Mouse (Mus musculus): ENCODE measurements around the gene P2rx6. TPM values are rescaled to one million over a fixed set of nuclear protein-coding genes. Genes with fewer than 3 reads are reported as not detected.
A peak's percentile ranks its signal among the peaks of the same experiment; 100 is the strongest.
"Not testable (repeated sequence)": the region's sequence is repeated elsewhere in the genome, so short reads cannot be mapped to it uniquely, and the experiment has no call there.

P2rx6 gene
- polyA plus RNA-seq, 1 experiment, result 1.4 TPM

DNA sequence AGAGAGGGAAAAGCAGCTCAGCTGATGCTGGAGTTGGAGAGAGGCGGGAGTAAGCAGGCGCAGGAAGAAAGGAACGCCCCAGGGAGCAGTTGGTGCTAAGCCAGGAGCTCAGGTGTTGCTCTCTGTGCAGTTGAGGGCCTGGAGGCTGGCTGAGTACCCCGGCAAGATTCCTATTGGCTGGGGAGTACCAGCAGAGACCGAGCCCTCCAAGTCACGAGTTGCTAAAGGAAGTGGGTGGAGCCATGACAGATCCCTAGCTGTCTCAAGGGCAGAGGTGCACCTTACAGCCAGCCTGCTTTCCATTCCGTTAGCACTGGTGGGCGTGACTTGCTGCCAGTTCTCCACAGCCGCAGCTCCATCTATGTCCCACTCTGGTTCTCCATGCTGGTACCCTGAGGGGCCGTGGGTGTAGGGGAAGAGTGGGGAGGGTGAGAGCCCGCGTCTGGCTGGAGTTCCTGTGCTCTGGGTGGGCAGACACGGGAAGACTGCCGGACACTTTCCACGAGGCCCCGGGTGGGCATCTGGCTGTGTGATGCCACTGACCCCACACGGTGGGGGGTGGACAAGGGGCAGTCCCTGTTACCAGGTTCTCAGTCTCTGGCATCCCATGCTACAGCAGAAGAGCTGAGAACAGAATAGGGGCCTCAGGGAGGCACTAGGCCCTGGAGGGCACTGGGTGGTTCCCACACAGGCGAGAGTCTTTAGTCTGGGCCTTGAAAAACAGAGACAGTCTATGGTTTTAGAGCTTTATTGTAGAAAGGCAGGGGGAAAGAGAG is 7.6 kb upstream of the P2rx6 start:
- peak overlapping the region; percentile 35 for H3K4me3 ChIP-seq (ENCODE audit: low read depth, low read length)
- no peaks in the 10 kb centered on the region for H3K36me3 ChIP-seq (ENCODE audit: control insufficient read depth, insufficient read depth, low read length)
- H3K27me3 ChIP-seq (ENCODE audit: control insufficient read depth, insufficient read depth, low read length), result no peaks in the 10 kb centered on the region
- H3K4me1 ChIP-seq (ENCODE audit: control insufficient read depth, insufficient read depth, insufficient read length, low read length), result peaks cover 7% of the 10 kb centered on the region
- WGBS, result 9% methylated on average over 18 of the region's 18 CpGs
- TF ChIP-seq CTCF (IDR thresholded peaks at IDR 0.05; ENCODE audit: extremely low read depth, insufficient read length, insufficient replicate concordance, low read depth, low read length) (no peak), POLR2A (IDR thresholded peaks at IDR 0.05; ENCODE audit: low read depth, low read length) (peak; percentile 23; the same call in 1 of the 2 replicates)
- H3K27ac ChIP-seq (ENCODE audit: insufficient read depth, low read depth, low read length), result no peak overlapping the region

DNA sequence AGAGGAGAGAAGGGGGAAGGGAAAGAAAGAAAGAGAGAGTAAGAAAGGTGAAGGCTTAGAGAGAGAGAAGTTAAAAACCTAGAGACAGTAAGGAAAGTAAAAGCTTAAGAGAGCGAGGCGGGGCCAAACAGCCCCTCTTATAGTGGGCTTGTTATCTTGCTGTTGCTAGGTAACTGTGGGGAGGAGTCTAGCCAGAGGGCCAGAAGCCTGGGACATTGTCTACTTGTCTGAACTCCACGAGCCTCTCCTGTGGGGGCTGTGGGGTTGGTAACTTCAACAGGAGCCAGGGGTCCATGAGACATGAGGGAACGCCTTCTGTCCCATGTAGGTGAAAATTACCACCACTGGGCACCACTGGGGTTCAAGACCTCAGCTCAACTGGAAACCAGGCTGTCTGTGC is 7.0 kb upstream of the P2rx6 start:
- not testable (repeated sequence) for H3K27ac ChIP-seq (ENCODE audit: insufficient read depth, low read depth, low read length); H3K36me3 ChIP-seq (ENCODE audit: control insufficient read depth, insufficient read depth, low read length); H3K4me1 ChIP-seq (ENCODE audit: control insufficient read depth, insufficient read depth, insufficient read length, low read length); H3K4me3 ChIP-seq (ENCODE audit: low read depth, low read length); H3K27me3 ChIP-seq (ENCODE audit: control insufficient read depth, insufficient read depth, low read length)
- 37% methylated on average over 4 of the region's 4 CpGs for WGBS

DNA sequence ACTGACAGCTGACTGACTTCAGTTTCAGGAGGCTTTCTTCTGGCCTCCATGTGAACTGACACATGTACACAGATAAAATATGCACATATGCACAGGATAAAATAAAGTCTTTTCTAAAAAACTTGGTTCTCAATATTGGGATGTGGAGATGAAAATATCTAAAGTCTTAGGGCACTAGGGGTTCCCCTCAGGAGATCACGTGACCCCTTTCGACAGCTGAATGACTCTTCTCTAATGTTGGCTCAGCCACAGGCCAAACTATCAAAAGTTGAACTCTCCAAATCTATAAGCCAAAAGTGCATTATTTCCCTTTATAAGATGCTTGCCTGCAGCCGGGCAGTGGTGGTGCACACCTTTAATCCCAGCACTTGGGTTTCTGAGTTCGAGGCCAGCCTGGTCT is 5.5 kb upstream of the P2rx6 start:
- 85% methylated on average over 4 of the region's 4 CpGs for WGBS
- no peaks in the 10 kb centered on the region for H3K36me3 ChIP-seq (ENCODE audit: control insufficient read depth, insufficient read depth, low read length)

DNA sequence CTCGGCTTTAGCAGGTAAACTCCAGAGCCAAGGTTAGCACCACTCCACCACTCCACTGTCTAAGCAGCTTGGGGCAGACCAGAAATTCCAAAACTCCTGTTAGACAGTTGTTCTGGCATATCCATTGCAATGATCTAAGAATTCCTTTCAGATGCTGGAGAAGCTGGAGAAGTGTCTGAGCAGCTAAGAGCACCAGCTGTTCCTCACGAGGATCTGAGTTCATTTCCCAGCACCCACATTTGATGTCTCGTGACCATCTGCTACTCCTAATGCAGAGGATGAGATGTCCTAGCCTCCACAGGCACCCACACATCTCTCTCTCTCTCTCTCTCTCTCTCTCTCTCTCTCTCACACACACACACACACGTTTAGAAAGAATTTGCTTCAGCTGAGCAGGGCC is 4.8 kb upstream of the P2rx6 start:
- H3K4me3 ChIP-seq (ENCODE audit: low read depth, low read length), result no peak overlapping the region
- no peak overlapping the region for H3K27ac ChIP-seq (ENCODE audit: insufficient read depth, low read depth, low read length)
- H3K27me3 ChIP-seq (ENCODE audit: control insufficient read depth, insufficient read depth, low read length), result no peaks in the 10 kb centered on the region
- H3K36me3 ChIP-seq (ENCODE audit: control insufficient read depth, insufficient read depth, low read length), result no peaks in the 10 kb centered on the region
- H3K4me1 ChIP-seq (ENCODE audit: control insufficient read depth, insufficient read depth, insufficient read length, low read length), result peaks cover 12% of the 10 kb centered on the region
- TF ChIP-seq POLR2A (IDR thresholded peaks at IDR 0.05; ENCODE audit: low read depth, low read length) (no peak), CTCF (IDR thresholded peaks at IDR 0.05; ENCODE audit: extremely low read depth, insufficient read length, insufficient replicate concordance, low read depth, low read length) (no peak)
- 54% methylated on average over 4 of the region's 4 CpGs for WGBS

More for the DNA sequence above, 5.5 kb upstream of the P2rx6 start:
- no peak for TF ChIP-seq POLR2A (IDR thresholded peaks at IDR 0.05; ENCODE audit: low read depth, low read length)
- no peak for TF ChIP-seq CTCF (IDR thresholded peaks at IDR 0.05; ENCODE audit: extremely low read depth, insufficient read length, insufficient replicate concordance, low read depth, low read length)
- Histone ChIP-seq H3K4me1 (ENCODE audit: control insufficient read depth, insufficient read depth, insufficient read length, low read length) (peaks cover 12% of the 10 kb centered on the region), H3K27me3 (ENCODE audit: control insufficient read depth, insufficient read depth, low read length) (no peaks in the 10 kb centered on the region), H3K4me3 (ENCODE audit: low read depth, low read length) (no peak overlapping the region), H3K27ac (ENCODE audit: insufficient read depth, low read depth, low read length) (no peak overlapping the region)

DNA sequence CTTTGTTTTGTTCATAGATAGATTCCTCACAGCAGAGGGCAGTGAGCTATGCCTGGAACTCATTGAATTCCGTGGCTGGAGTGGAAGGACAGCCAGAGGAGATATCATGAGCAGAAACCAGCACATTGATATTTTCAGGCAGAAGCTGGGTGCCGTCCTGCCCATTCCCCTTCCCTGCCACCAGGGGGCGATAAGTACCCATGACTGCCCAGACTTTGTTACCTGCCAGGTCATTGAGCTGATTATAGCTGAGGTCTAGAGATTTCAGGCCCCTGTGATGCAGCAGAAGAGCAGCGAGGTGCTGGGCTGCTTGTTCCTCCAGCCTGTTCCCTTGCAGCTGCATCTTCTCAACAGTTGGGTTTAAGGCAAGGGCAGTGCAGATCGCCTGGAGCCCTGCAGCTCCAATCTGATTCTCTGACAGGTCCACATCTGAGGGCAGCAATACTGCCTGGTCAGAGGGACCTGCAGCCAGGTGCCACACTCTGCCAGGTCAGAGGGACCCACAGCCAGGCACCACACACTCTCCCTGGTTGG is 3.7 kb upstream of the P2rx6 start:
- 4% methylated on average over 5 of the region's 5 CpGs for WGBS
- peak; percentile 97; the same call in 1 of the 2 replicates for TF ChIP-seq CTCF (IDR thresholded peaks at IDR 0.05; ENCODE audit: extremely low read depth, insufficient read length, insufficient replicate concordance, low read depth, low read length)
- no peak for TF ChIP-seq POLR2A (IDR thresholded peaks at IDR 0.05; ENCODE audit: low read depth, low read length)
- Histone ChIP-seq H3K27me3 (ENCODE audit: control insufficient read depth, insufficient read depth, low read length) (no peaks in the 10 kb centered on the region), H3K4me3 (ENCODE audit: low read depth, low read length) (no peak overlapping the region), H3K36me3 (ENCODE audit: control insufficient read depth, insufficient read depth, low read length) (no peaks in the 10 kb centered on the region), H3K27ac (ENCODE audit: insufficient read depth, low read depth, low read length) (no peak overlapping the region), H3K4me1 (ENCODE audit: control insufficient read depth, insufficient read depth, insufficient read length, low read length) (peaks cover 12% of the 10 kb centered on the region)

DNA sequence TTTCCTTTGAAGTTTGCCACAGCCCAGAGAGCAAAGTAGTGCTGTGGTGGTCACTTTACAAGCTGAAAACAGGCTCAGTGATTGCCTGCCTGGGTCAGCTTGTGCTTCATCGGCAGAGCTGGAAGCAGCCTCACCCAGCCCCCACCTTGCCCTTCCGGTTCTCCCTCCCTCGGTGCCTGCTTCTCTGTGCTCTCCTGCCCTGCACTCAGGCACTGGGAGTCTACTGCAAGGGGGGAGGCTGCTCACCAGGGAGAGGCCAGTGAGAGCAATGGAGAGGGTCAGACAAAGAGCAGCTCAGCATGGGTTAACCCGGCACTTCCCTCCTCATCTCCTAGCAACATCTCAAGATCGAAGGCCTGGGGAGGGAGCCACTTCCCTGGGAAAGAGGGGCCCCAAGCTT is 2.9 kb upstream of the P2rx6 start:
- H3K4me1 ChIP-seq (ENCODE audit: control insufficient read depth, insufficient read depth, insufficient read length, low read length), result peaks cover 12% of the 10 kb centered on the region
- no peak overlapping the region for H3K27ac ChIP-seq (ENCODE audit: insufficient read depth, low read depth, low read length)
- H3K36me3 ChIP-seq (ENCODE audit: control insufficient read depth, insufficient read depth, low read length), result no peaks in the 10 kb centered on the region
- H3K4me3 ChIP-seq (ENCODE audit: low read depth, low read length), result peak overlapping the region; percentile 18
- H3K27me3 ChIP-seq (ENCODE audit: control insufficient read depth, insufficient read depth, low read length), result no peaks in the 10 kb centered on the region
- WGBS, result 10% methylated on average over 5 of the region's 5 CpGs
- TF ChIP-seq CTCF (IDR thresholded peaks at IDR 0.05; ENCODE audit: extremely low read depth, insufficient read length, insufficient replicate concordance, low read depth, low read length) (no peak), POLR2A (IDR thresholded peaks at IDR 0.05; ENCODE audit: low read depth, low read length) (no peak)

DNA sequence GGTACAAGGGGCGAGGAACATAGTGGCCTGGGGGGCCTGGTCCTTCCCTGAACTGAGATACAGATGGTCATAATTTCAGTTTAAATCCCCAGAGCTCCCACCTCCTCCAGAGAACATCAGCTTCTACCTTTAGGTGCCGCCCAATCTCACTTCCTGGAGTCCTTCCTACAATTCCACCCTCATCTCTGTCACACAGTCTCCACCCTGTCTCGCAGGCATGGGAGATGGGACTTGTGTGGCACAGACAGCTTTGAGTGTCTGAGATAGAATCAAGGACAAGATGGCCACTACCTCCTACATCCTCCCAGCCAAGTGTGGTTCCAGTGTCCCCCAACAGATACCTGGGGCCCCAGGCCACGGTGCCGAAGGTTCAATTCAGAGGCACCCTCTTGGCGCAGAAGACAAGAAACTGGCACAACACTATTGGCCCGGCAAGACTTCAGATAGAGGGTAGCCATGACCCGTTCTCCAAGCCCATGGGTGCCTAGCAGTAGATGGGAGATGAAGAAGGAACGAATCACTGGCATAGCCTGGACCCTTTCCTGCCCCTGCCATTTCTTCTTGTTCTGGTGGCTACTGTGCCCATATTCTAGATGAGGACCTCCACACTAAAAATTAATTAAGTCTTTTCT is 2.2 kb upstream of the P2rx6 start:
- TF ChIP-seq CTCF (IDR thresholded peaks at IDR 0.05; ENCODE audit: extremely low read depth, insufficient read length, insufficient replicate concordance, low read depth, low read length), result no peak
- TF ChIP-seq POLR2A (IDR thresholded peaks at IDR 0.05; ENCODE audit: low read depth, low read length), result no peak
- Histone ChIP-seq H3K36me3 (ENCODE audit: control insufficient read depth, insufficient read depth, low read length) (no peaks in the 10 kb centered on the region), H3K4me3 (ENCODE audit: low read depth, low read length) (no peak overlapping the region), H3K27me3 (ENCODE audit: control insufficient read depth, insufficient read depth, low read length) (no peaks in the 10 kb centered on the region), H3K27ac (ENCODE audit: insufficient read depth, low read depth, low read length) (no peak overlapping the region), H3K4me1 (ENCODE audit: control insufficient read depth, insufficient read depth, insufficient read length, low read length) (peaks cover 9% of the 10 kb centered on the region; the same call in 1 of the 2 replicates)
- 79% methylated on average over 9 of the region's 9 CpGs for WGBS
